Mouse (Mus musculus): ENCODE results near the gene Jph3.

DNA sequence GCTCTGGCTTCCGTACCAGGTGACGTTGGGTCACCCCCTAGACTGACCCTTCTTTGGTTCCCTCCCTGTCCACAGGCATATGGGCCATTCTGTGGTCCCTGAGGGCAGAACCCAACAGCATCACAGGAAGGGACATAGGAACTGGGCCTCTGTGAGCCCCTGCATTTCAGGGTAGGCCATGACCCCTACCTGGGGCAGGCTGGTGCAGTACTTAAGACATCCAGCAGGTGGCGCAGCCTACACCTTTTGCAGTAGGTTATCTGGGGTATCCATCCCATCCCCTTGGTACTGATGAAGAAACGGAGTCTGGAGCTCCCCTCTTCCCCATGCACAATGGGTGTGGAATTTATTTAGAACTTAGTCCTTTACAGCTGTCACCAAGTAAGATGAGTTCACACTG is 35.0 kb upstream of the Jph3 start:
- no peak for TF ChIP-seq USF1 (IDR thresholded peaks at IDR 0.05; ENCODE audit: low read depth, low read length)
- TF ChIP-seq CTCF (IDR thresholded peaks at IDR 0.05 in 2 of 3, conservative IDR thresholded peaks at IDR 0.05 in 1 of 3; ENCODE audit: control insufficient read depth in 1 of 3, insufficient read depth in 1 of 3, low read depth in 2 of 3, low read length in 3 of 3, poor library complexity in 1 of 3, severe bottlenecking in 1 of 3) = peak; percentile 52 to 83 (median 70)
- TF ChIP-seq MAFK (IDR thresholded peaks at IDR 0.05; ENCODE audit: borderline replicate concordance, low read depth, low read length) = no peak
- TF ChIP-seq GATA1 (IDR thresholded peaks at IDR 0.05; ENCODE audit: low read depth, low read length) = no peak
